Mouse (Mus musculus) gastrocnemius, postnatal 14 days (tissue): ENCODE measurements around the gene Krtap4-9. TPM values are rescaled to one million over a fixed set of nuclear protein-coding genes. Genes with fewer than 3 reads are reported as not detected.
"Not testable (repeated sequence)": the region's sequence is repeated elsewhere in the genome, so short reads cannot be mapped to it uniquely, and the experiment has no call there.

ENCODE experiments used
- DNase-seq: peaks from one replicate; pipeline ENCODE4 v3.0.0; 2021; ENCODE audit warnings: mixed read lengths
- intact Hi-C: fragments of 180-260 bp; cut with DNase I; formaldehyde crosslinking; loops from one replicate; pipeline ENCODE4 v1.15.1; 2025; ENCODE audit warnings: low total_unique reads
- long read RNA-seq, 2 experiments: library from polyadenylated mRNA; stranded (forward); transcript quantifications; one replicate each; pipeline ENCODE4 v2.0.0; 2021
- total RNA-seq, 2 experiments: library from RNA; stranded (reverse); gene quantifications; 2 replicates each; pipeline ENCODE4 v1.2.3; 2021

Gene Krtap4-9
- total RNA-seq: not detected
- long read RNA-seq, experiment 1: 0 reads
- long read RNA-seq, experiment 2: 0 reads

DNA sequence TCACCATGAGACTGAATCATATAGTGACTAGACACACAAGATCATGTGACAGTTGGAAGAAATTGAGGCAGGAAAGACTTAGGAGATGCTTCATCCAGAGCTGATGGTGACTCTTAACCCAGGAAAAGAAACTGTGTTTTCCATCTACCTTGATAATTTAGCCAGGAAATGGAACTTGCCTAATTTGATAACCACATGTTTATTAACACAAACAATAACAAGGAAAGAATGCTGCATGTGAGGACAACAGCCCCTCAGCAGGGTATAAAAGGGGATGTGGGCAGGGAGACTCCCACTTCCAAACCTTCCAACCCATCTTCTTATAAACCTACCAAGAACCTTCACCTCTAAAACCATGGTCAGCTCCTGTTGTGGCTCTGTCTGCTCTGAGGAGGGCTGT lies at the start of gene Krtap4-9:
Krtap4-9 (plus strand) TSS at position 301 of the 400 bp plus-strand sequence.
- intact Hi-C loops, DNase-seq: not testable (repeated sequence)

DNA sequence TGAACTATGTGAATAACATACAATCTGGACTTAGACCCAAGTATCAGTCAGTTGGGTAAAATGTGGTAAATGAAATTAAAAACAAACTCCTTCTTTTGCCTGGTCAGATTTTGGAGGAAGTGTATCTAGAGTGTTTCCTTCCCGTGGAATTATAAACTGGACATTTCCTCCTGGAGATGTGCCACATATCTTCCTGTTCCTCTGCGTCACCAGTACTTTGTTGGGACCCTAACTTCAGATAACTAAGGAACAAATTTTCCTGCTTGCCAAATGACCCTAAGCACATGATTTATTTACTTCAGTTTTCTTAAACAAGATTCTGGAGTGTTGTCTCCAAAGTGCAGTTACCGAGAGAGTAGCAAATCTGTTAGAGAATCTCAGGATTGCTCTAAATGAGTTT lies 41.0 kb upstream of the Krtap4-9 start:
- intact Hi-C loops: no loop called here
- no peak for DNase-seq

DNA sequence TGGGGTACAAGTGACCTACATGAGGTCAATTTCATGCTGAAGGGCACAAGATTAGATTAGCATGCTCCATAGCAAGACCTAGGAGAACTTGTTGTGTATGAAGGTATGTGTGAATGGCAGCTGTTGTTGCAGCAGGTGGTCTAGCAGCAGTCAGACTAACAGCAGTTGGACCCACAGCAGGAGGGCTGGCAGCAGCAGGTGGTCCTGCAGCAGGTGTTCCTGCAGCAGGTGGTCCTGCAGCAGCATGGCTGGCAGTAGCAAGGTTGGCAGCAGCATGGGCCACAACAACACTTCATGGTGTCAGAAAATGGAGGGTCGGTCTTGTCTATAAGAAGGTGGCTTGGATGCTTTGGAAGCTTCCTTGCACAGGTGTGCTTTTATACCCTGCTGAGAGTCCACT lies 26.1 kb upstream of the Krtap4-9 start:
- no peak for DNase-seq
- intact Hi-C loops: no loop called here

DNA sequence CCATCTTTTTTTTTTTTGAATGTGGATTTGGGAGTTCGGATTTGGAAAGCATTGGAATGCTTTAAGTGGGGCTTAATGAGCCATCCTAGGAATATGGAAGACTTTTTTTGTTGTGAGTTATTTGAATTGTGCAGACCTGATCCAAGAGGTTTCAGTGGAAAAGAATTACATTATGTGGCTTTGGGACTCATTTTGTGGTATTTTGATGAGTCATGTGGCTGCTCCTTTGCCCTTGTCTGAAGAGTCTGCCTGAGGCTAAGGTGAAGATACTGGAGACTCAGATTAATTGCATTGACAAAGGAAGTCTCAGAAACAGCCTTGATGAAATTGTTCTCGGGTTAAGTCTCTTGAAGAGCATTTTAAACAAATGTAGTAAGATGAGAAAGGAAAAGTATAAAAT lies 16.6 kb upstream of the Krtap4-9 start:
- intact Hi-C loops: no loop called here
- DNase-seq: no peak

DNA sequence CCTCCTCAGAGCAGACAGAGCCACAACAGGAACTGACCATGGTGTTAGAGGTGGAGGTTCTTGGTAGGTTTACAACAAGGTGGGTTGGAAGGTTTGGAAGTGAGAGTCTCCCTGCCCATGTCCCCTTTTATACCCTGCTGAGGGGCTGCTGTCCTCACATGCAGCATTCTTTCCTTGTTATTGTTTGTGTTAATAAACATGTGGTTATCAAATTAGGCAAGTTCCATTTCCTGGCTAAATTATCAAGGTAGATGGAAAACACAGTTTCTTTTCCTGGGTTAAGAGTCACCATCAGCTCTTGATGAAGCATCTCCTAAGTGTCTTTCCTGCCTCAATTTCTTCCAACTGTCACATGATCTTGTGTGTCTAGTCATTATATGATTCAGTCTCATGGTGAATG lies 12.2 kb upstream of the Krtap4-9 start, which contains the start of gene Gm11595:
Gm11595 (minus strand) TSS at position 101 of the 400 bp plus-strand sequence.
- DNase-seq, intact Hi-C loops: not testable (repeated sequence)

DNA sequence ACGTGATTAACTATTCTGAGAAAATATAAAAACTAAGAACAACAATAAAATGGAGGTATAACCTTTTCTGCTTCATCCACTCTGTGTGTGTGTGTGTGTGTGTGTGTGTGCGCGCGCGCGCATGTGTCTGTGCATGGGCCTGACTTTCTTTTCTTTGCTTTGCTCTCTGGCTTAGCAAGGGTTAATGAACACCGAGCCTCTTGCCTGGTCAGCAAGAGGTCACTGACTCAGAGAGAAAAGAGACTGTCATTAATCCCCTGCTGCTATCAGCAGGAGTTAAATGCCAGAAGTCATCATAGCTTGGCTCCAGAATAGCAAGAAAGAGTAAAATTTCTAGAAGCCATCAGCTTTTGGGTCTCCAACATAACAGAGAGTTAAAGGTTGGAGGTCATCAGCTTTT lies 6.6 kb upstream of the Krtap4-9 start:
- intact Hi-C loops: no loop called here
- DNase-seq: no peak

DNA sequence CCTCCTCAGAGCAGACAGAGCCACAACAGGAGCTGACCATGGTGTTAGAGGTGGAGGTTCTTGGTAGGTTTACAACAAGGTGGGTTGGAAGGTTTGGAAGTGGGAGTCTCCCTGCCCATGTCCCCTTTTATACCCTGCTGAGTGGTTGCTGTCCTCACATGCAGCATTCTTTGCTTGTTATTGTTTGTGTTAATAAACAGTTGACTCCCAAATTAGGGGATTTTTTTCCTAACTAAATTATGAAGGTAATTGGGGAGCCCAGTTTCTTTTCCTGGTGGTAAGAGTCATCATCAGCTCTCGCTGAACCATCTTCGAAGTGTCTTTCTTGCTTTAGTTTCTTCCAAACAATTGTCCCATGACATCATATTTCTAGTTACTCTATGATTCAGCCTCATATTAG lies 4.4 kb upstream of the Krtap4-9 start, which contains the start of gene Krtap4-8:
Krtap4-8 (minus strand) TSS at position 101 of the 400 bp plus-strand sequence.
- intact Hi-C loops: no loop called here
- DNase-seq: no peak

DNA sequence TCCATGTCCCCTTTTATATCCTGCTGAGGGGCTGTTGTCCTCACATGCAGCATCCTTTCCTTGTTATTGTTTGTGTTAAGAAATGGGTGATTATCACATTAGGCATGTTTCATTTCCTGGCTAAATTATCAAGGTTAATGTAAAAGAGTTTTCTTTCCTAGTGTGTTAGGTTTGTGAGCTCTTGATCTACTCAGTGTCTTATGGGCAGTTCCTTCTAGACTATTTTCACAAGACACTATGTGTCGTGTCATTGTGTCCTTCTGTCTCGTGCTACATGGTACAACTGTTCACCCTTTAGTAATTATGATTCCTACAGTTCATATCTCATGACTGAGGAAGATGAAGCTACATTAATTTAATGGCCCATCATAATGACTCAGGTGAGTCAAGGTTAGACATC lies 8.4 kb downstream of the Krtap4-9 start, which contains the start of gene Gm11596:
Gm11596 (minus strand) TSS at position 101 of the 400 bp plus-strand sequence.
- intact Hi-C loops: no loop called here
- no peak for DNase-seq

DNA sequence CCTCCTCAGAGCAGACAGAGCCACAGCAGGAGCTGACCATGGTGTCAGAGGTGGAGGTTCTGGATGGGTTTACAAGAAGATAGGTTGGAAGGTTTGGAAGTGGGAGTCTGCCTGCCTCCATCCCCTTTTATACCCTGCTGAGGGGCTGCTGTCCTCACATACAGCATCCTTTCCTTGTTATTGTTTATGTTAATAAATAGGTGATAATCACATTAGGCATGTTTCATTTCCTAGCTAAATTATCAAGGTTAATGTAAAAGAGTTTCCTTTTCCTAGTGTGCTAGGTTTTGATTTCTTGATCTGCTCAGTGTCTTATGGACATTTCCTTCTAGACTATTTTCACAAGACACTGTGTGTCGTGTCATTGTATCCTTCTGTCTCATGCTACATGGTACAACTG lies 13.8 kb downstream of the Krtap4-9 start, which contains the start of gene Gm11569:
Gm11569 (minus strand) TSS at position 101 of the 400 bp plus-strand sequence.
- intact Hi-C loops, DNase-seq: not testable (repeated sequence)

DNA sequence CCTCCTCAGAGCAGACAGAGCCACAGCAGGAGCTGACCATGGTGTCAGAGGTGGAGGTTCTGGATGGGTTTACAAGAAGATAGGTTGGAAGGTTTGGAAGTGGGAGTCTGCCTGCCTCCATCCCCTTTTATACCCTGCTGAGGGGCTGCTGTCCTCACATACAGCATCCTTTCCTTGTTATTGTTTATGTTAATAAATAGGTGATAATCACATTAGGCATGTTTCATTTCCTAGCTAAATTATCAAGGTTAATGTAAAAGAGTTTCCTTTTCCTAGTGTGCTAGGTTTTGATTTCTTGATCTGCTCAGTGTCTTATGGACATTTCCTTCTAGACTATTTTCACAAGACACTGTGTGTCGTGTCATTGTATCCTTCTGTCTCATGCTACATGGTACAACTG lies 19.3 kb downstream of the Krtap4-9 start, which contains the start of gene Gm11554:
Gm11554 (minus strand) TSS at position 101 of the 400 bp plus-strand sequence.
- DNase-seq, intact Hi-C loops: not testable (repeated sequence)

DNA sequence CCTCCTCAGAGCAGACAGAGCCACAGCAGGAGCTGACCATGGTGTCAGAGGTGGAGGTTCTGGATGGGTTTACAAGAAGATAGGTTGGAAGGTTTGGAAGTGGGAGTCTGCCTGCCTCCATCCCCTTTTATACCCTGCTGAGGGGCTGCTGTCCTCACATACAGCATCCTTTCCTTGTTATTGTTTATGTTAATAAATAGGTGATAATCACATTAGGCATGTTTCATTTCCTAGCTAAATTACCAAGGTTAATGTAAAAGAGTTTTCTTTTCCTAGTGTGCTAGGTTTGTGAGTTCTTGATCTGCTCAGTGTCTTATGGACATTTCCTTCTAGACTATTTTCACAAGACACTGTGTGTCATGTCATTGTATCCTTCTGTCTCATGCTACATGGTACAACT lies 24.8 kb downstream of the Krtap4-9 start, which contains the start of gene Krtap4-13:
Krtap4-13 (minus strand) TSS at position 101 of the 400 bp plus-strand sequence.
- intact Hi-C loops, DNase-seq: not testable (repeated sequence)

DNA sequence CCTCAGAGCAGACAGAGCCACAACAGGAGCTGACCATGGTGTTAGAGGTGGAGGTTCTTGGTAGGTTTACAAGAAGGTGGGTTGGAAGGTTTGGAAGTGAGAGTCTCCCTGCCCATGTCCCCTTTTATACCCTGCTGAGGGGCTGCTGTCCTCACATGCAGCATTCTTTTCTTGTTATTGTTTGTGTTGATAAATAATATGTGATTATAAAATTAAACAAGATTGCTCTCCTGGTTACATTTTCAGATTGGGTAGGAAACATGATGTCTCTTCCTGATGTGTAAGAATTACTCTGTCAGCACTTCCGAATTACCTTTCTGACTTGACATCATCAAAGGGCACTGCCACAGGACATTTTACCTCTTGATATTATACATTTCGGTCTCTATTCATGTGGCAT lies 30.6 kb downstream of the Krtap4-9 start, which contains the start of gene Gm11564:
Gm11564 (minus strand) TSS at position 101 of the 400 bp plus-strand sequence.
- DNase-seq, intact Hi-C loops: not testable (repeated sequence)

Other genes starting within 250 kb of the Krtap4-9 start
- not detected for gene Krt40, start 242.0 kb upstream of the Krtap4-9 start, total RNA-seq
- gene Krtap3-3, start 234.3 kb upstream of the Krtap4-9 start, total RNA-seq: not detected
- not detected for gene Krtap3-2, start 228.3 kb upstream of the Krtap4-9 start, total RNA-seq
- not detected for gene Gm11939, start 225.7 kb upstream of the Krtap4-9 start, total RNA-seq
- not detected for gene Krtap3-1, start 218.6 kb upstream of the Krtap4-9 start, total RNA-seq
- not detected for gene Krtap1-5, start 204.2 kb upstream of the Krtap4-9 start, total RNA-seq
- gene Krtap1-4, start 201.5 kb upstream of the Krtap4-9 start, total RNA-seq: not detected
- gene Krtap1-3, start 193.9 kb upstream of the Krtap4-9 start, total RNA-seq: not detected
- gene Krtap9-3, start 187.1 kb upstream of the Krtap4-9 start, total RNA-seq: not detected
- not detected for gene Gm11938, start 181.9 kb upstream of the Krtap4-9 start, total RNA-seq
- gene Gm11937, start 175.0 kb upstream of the Krtap4-9 start, total RNA-seq: not detected
- not detected for gene Krtap2-4, start 170.4 kb upstream of the Krtap4-9 start, total RNA-seq
- gene Gm11562, start 164.8 kb upstream of the Krtap4-9 start, total RNA-seq: not detected
- not detected for gene Krtap4-1, start 157.0 kb upstream of the Krtap4-9 start, total RNA-seq
- gene Krtap4-2, start 150.1 kb upstream of the Krtap4-9 start, total RNA-seq: not detected
- gene Krtap4-7, start 141.1 kb upstream of the Krtap4-9 start, total RNA-seq: not detected
- gene Gm11555, start 135.0 kb upstream of the Krtap4-9 start, total RNA-seq: not detected
- gene Gm11563, start 126.2 kb upstream of the Krtap4-9 start, total RNA-seq: not detected
- not detected for gene Krtap4-6, start 119.2 kb upstream of the Krtap4-9 start, total RNA-seq
- gene Gm14190, start 94.5 kb upstream of the Krtap4-9 start, total RNA-seq: not detected
- not detected for gene Gm14180, start 50.9 kb upstream of the Krtap4-9 start, total RNA-seq
- gene Gm11595, start 12.3 kb upstream of the Krtap4-9 start, total RNA-seq: not detected
- not detected for gene Krtap4-8, start 4.5 kb upstream of the Krtap4-9 start, total RNA-seq
- not detected for gene Gm11596, start 8.3 kb downstream of the Krtap4-9 start, total RNA-seq
- not detected for gene Gm11569, start 13.7 kb downstream of the Krtap4-9 start, total RNA-seq
- not detected for gene Gm11554, start 19.2 kb downstream of the Krtap4-9 start, total RNA-seq
- gene Krtap4-13, start 24.7 kb downstream of the Krtap4-9 start, total RNA-seq: not detected
- gene Gm11564, start 30.5 kb downstream of the Krtap4-9 start, total RNA-seq: not detected
- not detected for gene 2300003K06Rik, start 52.9 kb downstream of the Krtap4-9 start, total RNA-seq
- gene Krtap4-16, start 66.4 kb downstream of the Krtap4-9 start, total RNA-seq: not detected
- not detected for gene Gm11568, start 72.7 kb downstream of the Krtap4-9 start, total RNA-seq
- not detected for gene Gm11559, start 79.3 kb downstream of the Krtap4-9 start, total RNA-seq
- not detected for gene Krtap9-1, start 88.2 kb downstream of the Krtap4-9 start, total RNA-seq
- not detected for gene Gm11567, start 94.0 kb downstream of the Krtap4-9 start, total RNA-seq
- not detected for gene Krtap31-1, start 122.7 kb downstream of the Krtap4-9 start, total RNA-seq
- gene Gm11565, start 129.6 kb downstream of the Krtap4-9 start, total RNA-seq: not detected
- gene Krtap31-2, start 151.1 kb downstream of the Krtap4-9 start, total RNA-seq: not detected
- gene Krtap9-5, start 163.3 kb downstream of the Krtap4-9 start, total RNA-seq: not detected
- not detected for gene Krtap29-1, start 193.9 kb downstream of the Krtap4-9 start, total RNA-seq
- not detected for gene Krtap16-1, start 201.4 kb downstream of the Krtap4-9 start, total RNA-seq
- gene Krtap17-1, start 208.8 kb downstream of the Krtap4-9 start, total RNA-seq: not detected
- under 1 TPM in 1 of 2 experiments, not detected in 1; 0.16 TPM for gene Krt33a, start 231.0 kb downstream of the Krtap4-9 start, total RNA-seq
- under 1 TPM in 1 of 2 experiments, not detected in 1; 0.31 TPM for gene Krt33b, start 244.7 kb downstream of the Krtap4-9 start, total RNA-seq